ENCODE assay signal across 8 mouse cellular contexts in the genomic region with DNA sequence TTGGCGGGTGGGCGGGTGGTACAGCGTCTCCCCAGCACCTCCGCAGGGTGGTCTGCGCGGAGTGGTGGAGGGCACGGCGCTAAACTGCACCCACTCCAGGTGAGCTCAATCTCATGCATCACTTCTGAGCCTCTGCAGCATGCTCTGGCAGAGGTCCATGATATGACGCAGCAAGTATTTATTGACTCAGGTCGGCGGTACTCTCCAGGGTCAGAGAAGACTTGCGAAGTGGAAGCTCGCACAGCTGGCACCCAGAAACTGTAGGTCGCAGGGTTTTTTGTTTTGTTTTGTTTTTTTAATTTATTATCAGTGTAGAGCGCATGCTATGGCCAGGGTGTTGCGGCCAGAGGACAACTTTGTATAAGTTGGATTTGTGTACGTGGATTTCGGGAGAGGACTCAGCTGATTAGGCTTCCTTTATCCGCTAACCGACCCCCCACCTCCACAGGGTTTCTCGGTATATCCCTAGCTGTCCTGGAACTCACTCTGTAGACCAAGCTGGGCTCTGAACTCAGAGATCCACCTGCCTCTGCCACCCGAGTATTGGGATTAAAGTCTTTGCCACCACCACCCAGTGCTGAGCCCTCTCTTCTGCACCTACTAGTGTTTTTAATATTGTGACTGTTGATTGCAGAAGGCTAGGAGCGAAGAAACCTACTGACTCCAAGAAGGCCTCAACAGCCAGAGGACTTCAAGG. TPM values are rescaled to one million over a fixed set of nuclear protein-coding genes. Genes with fewer than 3 reads are reported as not detected.
A peak's percentile ranks its signal among the peaks of the same experiment; 100 is the strongest.
DNase-seq lines count a peak whose midpoint lies in the region; ATAC-seq and TF ChIP-seq lines count a peak whose summit lies in the region.

No protein-coding gene starts in this region.

- WGBS in forebrain, embryonic 13.5 days = 6% methylated on average over 23 of the region's 23 CpGs
- WGBS in liver, embryonic 11.5 days = 2% methylated on average over 23 of the region's 23 CpGs
- WGBS in midbrain, postnatal 0 days = 7% methylated on average over 23 of the region's 23 CpGs

- no peaks in the 10 kb centered on the region for H3K36me3 ChIP-seq in forebrain, embryonic 13.5 days (ENCODE audit: poor library complexity, severe bottlenecking)
- H3K36me3 ChIP-seq in liver, embryonic 11.5 days (ENCODE audit: control insufficient read depth, insufficient read depth, low read length) = no peaks in the 10 kb centered on the region
- no peaks in the 10 kb centered on the region for H3K36me3 ChIP-seq in midbrain, postnatal 0 days (ENCODE audit: insufficient read depth, low read length)

- H3K4me3 ChIP-seq in forebrain, embryonic 13.5 days = peak overlapping the region; percentile 83
- peak overlapping the region; percentile 93 for H3K4me3 ChIP-seq in liver, embryonic 11.5 days (ENCODE audit: low read depth, low read length)
- peak overlapping the region; percentile 97 for H3K4me3 ChIP-seq in midbrain, postnatal 0 days (ENCODE audit: low read depth, low read length)

- ATAC-seq in forebrain, embryonic 13.5 days = no peak; the same call in 1 of the 2 replicates
- peak; percentile 43 for ATAC-seq in liver, embryonic 11.5 days (replicated peaks; ENCODE audit: low FRiP score)
- no peak; the same call in 1 of the 2 replicates for ATAC-seq in midbrain, postnatal 0 days (ENCODE audit: low FRiP score)

- H3K9ac ChIP-seq in forebrain, embryonic 13.5 days = peak overlapping the region; percentile 38; the same call in 1 of the 2 replicates
- peak overlapping the region; percentile 51 for H3K9ac ChIP-seq in liver, embryonic 11.5 days (ENCODE audit: low read depth, low read length)
- peak overlapping the region; percentile 97 for H3K9ac ChIP-seq in midbrain, postnatal 0 days (replicated peaks; ENCODE audit: low read length, poor library complexity, severe bottlenecking)

- no peak for TF ChIP-seq POLR2A in brain, embryonic 14.5 days (IDR thresholded peaks at IDR 0.05; ENCODE audit: borderline replicate concordance, extremely low read depth, insufficient read depth, insufficient read length, poor library complexity, severe bottlenecking)

- H3K27ac ChIP-seq in forebrain, embryonic 13.5 days = no peak overlapping the region
- H3K27ac ChIP-seq in liver, embryonic 11.5 days (ENCODE audit: low read depth, low read length) = peak overlapping the region; percentile 52
- H3K27ac ChIP-seq in midbrain, postnatal 0 days (ENCODE audit: low read depth, low read length) = peak overlapping the region; percentile 95; the same call in 1 of the 2 replicates

- no peak for TF ChIP-seq CTCF in brain, embryonic 14.5 days (IDR thresholded peaks at IDR 0.05; ENCODE audit: borderline replicate concordance, extremely low read depth, insufficient read depth, insufficient read length)
- TF ChIP-seq CTCF in midbrain, postnatal 0 days (IDR thresholded peaks at IDR 0.05) = no peak

- H3K4me2 ChIP-seq in forebrain, embryonic 13.5 days = peak overlapping the region; percentile 74
- H3K4me2 ChIP-seq in liver, embryonic 11.5 days = peak overlapping the region; percentile 96
- peak overlapping the region; percentile 90 for H3K4me2 ChIP-seq in midbrain, postnatal 0 days (ENCODE audit: low read depth, low read length, poor library complexity, severe bottlenecking)

- H3K27me3 ChIP-seq in forebrain, embryonic 13.5 days = peaks cover 21% of the 10 kb centered on the region
- peaks cover 3% of the 10 kb centered on the region; the same call in 1 of the 2 replicates for H3K27me3 ChIP-seq in liver, embryonic 11.5 days (replicated peaks; ENCODE audit: control insufficient read depth, insufficient read depth, low read length)
- H3K27me3 ChIP-seq in midbrain, postnatal 0 days (ENCODE audit: insufficient read depth, low read length) = no peaks in the 10 kb centered on the region

- H3K9me3 ChIP-seq in forebrain, embryonic 13.5 days (replicated peaks) = no peaks in the 10 kb centered on the region
- no peaks in the 10 kb centered on the region for H3K9me3 ChIP-seq in liver, embryonic 11.5 days (ENCODE audit: control insufficient read depth, low read length)
- H3K9me3 ChIP-seq in midbrain, postnatal 0 days (ENCODE audit: low read length) = no peaks in the 10 kb centered on the region

- peak; percentile 67 for DNase-seq in layer of hippocampus, adult 9-11 months
- no peak for DNase-seq in layer of hippocampus, postnatal 14 days (ENCODE audit: low spot score in 2 of 2)
- peak; percentile 56 for DNase-seq in brain, embryonic 14.5 days (ENCODE audit: low read depth)
- DNase-seq in induced T-regulatory cell, adult 2 months (ENCODE audit: low read depth) = peak; percentile 82
- peak; percentile 70 for DNase-seq in liver, embryonic 11.5 days (ENCODE audit: low spot score)
- peak; percentile 51 for DNase-seq in midbrain, postnatal 0 days (ENCODE audit: low spot score)
- peak; percentile 28 to 44 for DNase-seq in thymus, postnatal 10 days (ENCODE audit: low spot score in 2 of 2)

- peaks cover 32% of the 10 kb centered on the region for H3K4me1 ChIP-seq in forebrain, embryonic 13.5 days
- H3K4me1 ChIP-seq in liver, embryonic 11.5 days (replicated peaks; ENCODE audit: control insufficient read depth, insufficient read depth, low read length) = peaks cover 7% of the 10 kb centered on the region
- peaks cover 11% of the 10 kb centered on the region for H3K4me1 ChIP-seq in midbrain, postnatal 0 days (ENCODE audit: insufficient read depth, low read length)

RNA-seq across cellular contexts. Expression of a gene that starts 0.6 kb away (rescaled TPM):
- 10 to 100 TPM; 71.1 to 85.9 TPM for total RNA-seq in layer of hippocampus, postnatal 14 days (2021)
- 65.9 and 74.2 TPM in 2 replicates for polyA plus RNA-seq in brain, embryonic 14.5 days (2012; rRNA removed)
- polyA plus RNA-seq in forebrain, embryonic 13.5 days (2015; fragmentation: Nextera tagmentation; extraction: Ambion mirVana) = 11.9 and 16.9 TPM in 2 replicates
- 8.7 and 12.2 TPM in 2 replicates for polyA plus RNA-seq in liver, embryonic 11.5 days (2014; fragmentation: Nextera tagmentation; extraction: Ambion mirVana)
- 73.6 and 84.3 TPM in 2 replicates for total RNA-seq in midbrain, postnatal 0 days (2014; rRNA removed)
- polyA plus RNA-seq in midbrain, postnatal 0 days (2015; fragmentation: Nextera tagmentation; extraction: Ambion mirVana) = 13.6 and 14.5 TPM in 2 replicates

RNA-seq across cellular contexts. Expression of a gene that starts 15.1 kb away (rescaled TPM):
- 10 to 100 TPM; 60.1 to 69.3 TPM for total RNA-seq in layer of hippocampus, postnatal 14 days (2021)
- polyA plus RNA-seq in brain, embryonic 14.5 days (2012; rRNA removed) = 3.2 and 5.6 TPM in 2 replicates
- polyA plus RNA-seq in forebrain, embryonic 13.5 days (2015; fragmentation: Nextera tagmentation; extraction: Ambion mirVana) = 3.7 and 4.1 TPM in 2 replicates
- polyA plus RNA-seq in liver, embryonic 11.5 days (2014; fragmentation: Nextera tagmentation; extraction: Ambion mirVana) = 2.0 and 2.4 TPM in 2 replicates
- 4.4 and 7.6 TPM in 2 replicates for total RNA-seq in midbrain, postnatal 0 days (2014; rRNA removed)
- polyA plus RNA-seq in midbrain, postnatal 0 days (2015; fragmentation: Nextera tagmentation; extraction: Ambion mirVana) = 15.5 and 17.7 TPM in 2 replicates

RNA-seq across cellular contexts. Expression of a gene that starts 21.3 kb away (rescaled TPM):
- 10 to 100 TPM; 93.6 to 96.0 TPM for total RNA-seq in layer of hippocampus, postnatal 14 days (2021)
- 310 and 422 TPM in 2 replicates for polyA plus RNA-seq in brain, embryonic 14.5 days (2012; rRNA removed)
- 97.1 and 109 TPM in 2 replicates for polyA plus RNA-seq in forebrain, embryonic 13.5 days (2015; fragmentation: Nextera tagmentation; extraction: Ambion mirVana)
- polyA plus RNA-seq in liver, embryonic 11.5 days (2014; fragmentation: Nextera tagmentation; extraction: Ambion mirVana) = 81.0 and 90.7 TPM in 2 replicates
- total RNA-seq in midbrain, postnatal 0 days (2014; rRNA removed) = 175 and 179 TPM in 2 replicates
- polyA plus RNA-seq in midbrain, postnatal 0 days (2015; fragmentation: Nextera tagmentation; extraction: Ambion mirVana) = 71.4 and 73.6 TPM in 2 replicates

Comparison
In these comparisons a context has a peak if more than half of its experiments do, and no peak if none do; other contexts are left out.
1. DNase-seq: peak in layer of hippocampus, adult 9-11 months (single experiment), brain, embryonic 14.5 days (single experiment), induced T-regulatory cell, adult 2 months (single experiment), liver, embryonic 11.5 days (single experiment), midbrain, postnatal 0 days (single experiment) and thymus, postnatal 10 days (2 of 2); none in layer of hippocampus, postnatal 14 days (0 of 2).
2. H3K9ac ChIP-seq: peak in every context shown above with its lines; median percentile 97 in midbrain, postnatal 0 days; 51 in liver, embryonic 11.5 days; 38 in forebrain, embryonic 13.5 days.
3. Peak in every context shown above with its lines, with median percentiles within 50 percentile points of each other: H3K4me2 ChIP-seq and H3K4me3 ChIP-seq.